Mouse (Mus musculus) cerebellum, adult 2 months (tissue): ENCODE measurements around the gene Lcn8. TPM values are rescaled to one million over a fixed set of nuclear protein-coding genes. Genes with fewer than 3 reads are reported as not detected.

ENCODE experiments used
- DNase-seq, 2 experiments: peaks; one replicate each; pipeline ENCODE4 v3.0.0; 2021
- H3K27ac ChIP-seq: fragments of 200-500 bp; 2 replicates; pipeline ENCODE4 v1.5.1; 2012; ENCODE audit warnings: low read length, control low read depth, inconsistent platforms; ENCODE audit not compliant: insufficient read depth
- H3K27me3 ChIP-seq: fragments of 200-500 bp; 2 replicates; pipeline ENCODE4 v1.6.1; 2012; ENCODE audit warnings: inconsistent platforms, mild to moderate bottlenecking, low read length, moderate library complexity; ENCODE audit not compliant: control insufficient read depth, insufficient read depth
- H3K4me1 ChIP-seq: fragments of 200-500 bp; 2 replicates; pipeline ENCODE4 v1.6.1; 2011; ENCODE audit warnings: low read length; ENCODE audit not compliant: control insufficient read depth, insufficient read depth
- H3K4me3 ChIP-seq: fragments of 200-500 bp; replicated peaks from 2 replicates; pipeline ENCODE3; 2011; ENCODE audit warnings: mild to moderate bottlenecking, low read depth, low read length, control low read depth; ENCODE audit not compliant: insufficient read depth
- CTCF ChIP-seq: fragments of 200-500 bp; IDR thresholded peaks from 2 replicates; pipeline ENCODE4 v1.5.1; 2011; ENCODE audit warnings: low read depth, mild to moderate bottlenecking, control low read depth, low read length, moderate library complexity, borderline replicate concordance; ENCODE audit not compliant: insufficient read depth
- POLR2A ChIP-seq: fragments of 200-500 bp; IDR thresholded peaks from 2 replicates; pipeline ENCODE4 v1.6.1; 2011; ENCODE audit warnings: low read length, control low read depth, borderline replicate concordance; ENCODE audit not compliant: insufficient read depth
- WGBS: fragments of 180-500 bp; shearing (Covaris S2); methylation state at CpG from one replicate; pipeline ENCODE4 v1.1.7; 2018; 5-methylcytosine and 5-hydroxymethylcytosine counted together
- polyA plus RNA-seq: library from polyadenylated mRNA; depleted of rRNA; stranded (reverse); fragments of >200 nt; gene quantifications from 2 replicates; pipeline ENCODE4 v1.2.3, GENCODE M21; 2012; rRNA removed

Gene Lcn8
- polyA plus RNA-seq, result not detected in 2 replicates

DNA sequence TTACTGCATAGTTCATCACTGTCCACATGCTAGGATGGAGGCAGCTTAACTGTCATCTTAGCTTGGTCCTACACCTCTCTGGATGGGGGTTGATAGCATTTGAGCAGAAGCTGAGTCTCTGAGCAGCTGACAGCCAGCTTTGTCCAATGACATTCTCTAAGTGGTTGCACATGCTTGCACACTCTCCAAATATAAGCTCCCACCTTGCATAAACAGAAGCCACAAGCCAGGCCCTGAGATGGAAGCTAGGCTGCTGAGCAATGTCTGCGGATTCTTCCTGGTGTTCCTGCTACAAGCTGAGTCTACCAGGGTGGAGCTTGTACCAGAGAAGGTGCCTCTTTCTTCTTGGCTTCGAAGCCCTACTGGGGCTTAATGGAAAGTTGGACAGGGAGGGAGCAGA is at the start of gene Lcn8:
Gene Lcn8 (plus strand): TSS at position 219 of the 400 bp plus-strand sequence.
- WGBS, result 87% methylated on average over 2 of the region's 2 CpGs
- no peaks in the 10 kb centered on the region for H3K27me3 ChIP-seq
- H3K4me1 ChIP-seq, result peaks cover 5% of the 10 kb centered on the region
- H3K4me3 ChIP-seq, result no peak within 1 kb of the TSS
- DNase-seq, result no peak
- TF ChIP-seq CTCF (no peak), POLR2A (no peak)
- no peak within 1 kb of the TSS for H3K27ac ChIP-seq

DNA sequence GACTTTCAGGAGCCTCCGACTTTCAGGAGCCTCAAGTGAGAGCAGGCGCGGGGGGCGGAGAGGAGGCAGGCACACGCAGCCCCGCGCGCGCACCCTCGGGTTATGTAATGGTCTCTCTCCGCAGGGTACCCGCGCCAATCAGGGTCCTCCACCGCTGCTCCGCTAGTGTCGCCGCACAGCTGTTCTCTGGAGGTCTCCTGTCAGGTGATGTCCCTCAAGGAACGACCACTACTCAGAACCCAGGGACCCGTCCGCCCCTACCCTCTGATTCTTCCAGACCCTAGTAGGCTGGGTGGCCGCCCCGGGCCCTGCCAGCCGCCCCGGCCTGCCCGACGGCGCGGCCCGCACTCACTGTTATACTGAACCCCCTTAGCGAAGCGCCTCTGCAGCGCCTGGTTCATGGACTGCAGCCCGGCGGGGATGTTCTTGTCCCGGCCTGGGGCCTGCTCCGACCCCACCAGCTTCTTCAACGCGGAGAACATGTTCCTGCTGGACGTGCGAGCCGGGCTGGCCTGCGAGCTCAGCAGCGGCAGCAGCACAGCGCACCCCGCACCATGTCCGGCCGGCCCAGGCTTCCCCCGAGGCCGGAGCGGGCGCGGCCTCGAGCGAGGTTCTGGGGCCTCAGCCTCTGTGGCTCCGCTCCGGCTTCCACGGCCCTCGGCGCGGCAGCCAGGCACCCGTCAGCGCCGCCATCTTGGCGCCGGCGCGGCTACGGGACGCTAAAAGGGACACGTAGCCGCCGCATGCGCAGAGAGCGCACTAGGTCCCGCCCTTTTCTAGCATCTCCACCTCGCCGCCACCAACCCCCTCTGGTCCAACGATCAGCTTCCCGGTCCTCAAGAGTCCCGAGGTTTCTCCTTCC is 44.9 kb upstream of the Lcn8 start, which contains the start of gene Rabl6:
Gene Rabl6 (minus strand): TSS at position 761 of the 862 bp plus-strand sequence.
- WGBS, result under 1% methylated on average over 74 of the region's 80 CpGs
- DNase-seq, result peak; percentile 92 to 94
- H3K27ac ChIP-seq, result peak within 1 kb of the TSS; percentile 97

DNA sequence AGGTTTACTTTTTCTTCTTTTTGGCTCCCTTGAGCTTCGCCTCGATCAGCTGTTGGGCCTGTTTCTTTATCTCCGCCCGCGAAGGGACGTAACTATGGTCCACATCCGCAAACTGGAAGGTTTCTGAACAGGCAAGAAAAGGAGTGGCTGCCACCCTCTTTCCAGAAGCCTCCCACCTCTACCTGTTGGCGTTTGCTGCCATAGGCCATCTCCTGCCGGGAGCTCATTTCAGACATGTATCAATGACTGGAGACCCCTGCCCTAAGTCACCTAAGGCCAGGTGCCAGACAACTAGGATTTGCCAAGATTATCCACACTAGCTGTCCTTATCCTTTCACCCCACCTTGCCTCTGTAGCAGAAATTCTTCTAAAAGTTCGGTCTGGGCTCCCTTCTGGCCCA is 44.2 kb upstream of the Lcn8 start:
- Histone ChIP-seq H3K27ac (peak overlapping the region; percentile 15; the same call in 1 of the 2 replicates), H3K4me1 (no peaks in the 10 kb centered on the region; the same call in 1 of the 2 replicates), H3K4me3 (peak overlapping the region; percentile 95), H3K27me3 (no peaks in the 10 kb centered on the region)
- DNase-seq, result peak in 1 of 2 experiments; percentile 45
- TF ChIP-seq CTCF, result no peak
- TF ChIP-seq POLR2A, result no peak
- WGBS, result 63% methylated on average over 10 of the region's 10 CpGs

More for the DNA sequence above, 44.9 kb upstream of the Lcn8 start, which contains the start of gene Rabl6:
- peak within 1 kb of the TSS; percentile 95 for H3K4me3 ChIP-seq
- peaks cover 2% of the 10 kb centered on the region for H3K4me1 ChIP-seq
- H3K27me3 ChIP-seq, result no peaks in the 10 kb centered on the region
- no peak for TF ChIP-seq CTCF
- TF ChIP-seq POLR2A, result peak; percentile 74; the same call in 1 of the 2 replicates

DNA sequence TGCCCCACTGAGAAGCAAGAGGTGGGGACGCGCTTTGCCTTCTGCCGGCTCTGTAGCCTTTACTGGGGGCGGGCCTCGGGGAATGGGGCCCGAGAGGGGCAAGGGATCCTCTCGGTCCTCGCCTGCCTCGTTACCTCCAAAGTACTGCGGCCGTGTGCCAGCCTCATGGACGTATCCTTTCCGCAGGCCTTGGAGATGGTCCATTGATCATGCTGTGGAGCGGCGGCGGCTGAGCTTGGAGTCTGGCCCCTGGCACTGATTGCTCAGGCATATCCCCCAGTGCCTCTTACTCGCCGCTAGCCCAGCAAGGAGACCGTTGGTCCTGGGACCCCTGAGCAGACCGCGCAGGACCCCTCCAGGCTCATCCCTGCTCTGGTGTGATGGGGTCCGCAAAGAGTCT is 36.5 kb upstream of the Lcn8 start:
- H3K27ac ChIP-seq, result no peak overlapping the region
- WGBS, result 3% methylated on average over 22 of the region's 22 CpGs
- DNase-seq, result no peak

DNA sequence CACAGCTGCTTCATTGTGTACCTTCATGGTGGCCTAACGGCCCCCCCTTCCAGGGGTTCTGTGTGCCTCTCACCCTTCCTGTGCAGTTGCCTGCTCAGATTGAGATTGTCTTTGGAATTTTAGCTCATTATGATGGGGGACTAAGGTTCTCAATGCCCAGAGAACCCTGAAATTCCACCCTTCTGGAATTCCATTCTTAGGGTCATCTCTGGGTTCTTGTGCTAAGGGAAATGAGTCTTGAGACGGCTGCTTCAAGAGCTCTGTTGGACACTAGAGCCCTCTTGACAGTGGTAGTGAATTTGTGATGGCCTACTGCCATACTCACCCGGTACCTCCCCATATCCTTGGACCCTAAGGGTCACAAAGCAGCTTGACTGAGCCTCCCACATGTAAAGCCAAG is 35.3 kb upstream of the Lcn8 start, which contains the start of gene Ccdc183:
Gene Ccdc183 (minus strand): TSS at position 101 of the 400 bp plus-strand sequence.
- no peak within 1 kb of the TSS for H3K27ac ChIP-seq
- no peak for DNase-seq
- peaks cover 11% of the 10 kb centered on the region for H3K4me1 ChIP-seq
- H3K4me3 ChIP-seq, result no peak within 1 kb of the TSS
- H3K27me3 ChIP-seq, result no peaks in the 10 kb centered on the region
- WGBS, result 90% methylated on average over 3 of the region's 3 CpGs
- TF ChIP-seq POLR2A (no peak), CTCF (no peak)

More for the DNA sequence above, 36.5 kb upstream of the Lcn8 start:
- H3K27me3 ChIP-seq, result no peaks in the 10 kb centered on the region
- no peak for TF ChIP-seq POLR2A
- TF ChIP-seq CTCF, result no peak
- H3K4me1 ChIP-seq, result peaks cover 11% of the 10 kb centered on the region
- no peak overlapping the region for H3K4me3 ChIP-seq

DNA sequence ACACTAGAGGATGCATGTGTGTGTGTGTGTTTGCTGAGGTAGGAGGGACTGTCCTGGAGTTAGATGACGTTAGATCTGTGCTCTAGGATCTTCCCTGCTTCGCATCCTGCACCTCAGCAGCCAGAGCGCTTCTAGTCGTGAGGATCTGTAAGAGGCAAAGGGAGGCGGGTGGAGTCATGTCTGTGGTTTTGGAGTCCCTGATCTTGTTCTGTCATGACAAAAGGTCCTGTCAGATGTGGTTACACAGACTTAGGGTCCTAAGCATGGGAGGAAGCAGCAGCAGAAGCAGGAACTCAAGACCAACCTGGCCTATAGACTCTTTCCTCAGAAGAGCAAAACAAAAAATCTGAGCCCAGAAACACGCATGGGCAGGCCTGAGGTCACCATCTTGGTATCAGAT is 32.5 kb upstream of the Lcn8 start:
- Histone ChIP-seq H3K27me3 (no peaks in the 10 kb centered on the region), H3K27ac (peak overlapping the region; percentile 25; the same call in 1 of the 2 replicates), H3K4me1 (peaks cover 11% of the 10 kb centered on the region), H3K4me3 (no peak overlapping the region)
- WGBS, result 74% methylated on average over 6 of the region's 6 CpGs
- TF ChIP-seq POLR2A (no peak), CTCF (no peak)
- no peak for DNase-seq

DNA sequence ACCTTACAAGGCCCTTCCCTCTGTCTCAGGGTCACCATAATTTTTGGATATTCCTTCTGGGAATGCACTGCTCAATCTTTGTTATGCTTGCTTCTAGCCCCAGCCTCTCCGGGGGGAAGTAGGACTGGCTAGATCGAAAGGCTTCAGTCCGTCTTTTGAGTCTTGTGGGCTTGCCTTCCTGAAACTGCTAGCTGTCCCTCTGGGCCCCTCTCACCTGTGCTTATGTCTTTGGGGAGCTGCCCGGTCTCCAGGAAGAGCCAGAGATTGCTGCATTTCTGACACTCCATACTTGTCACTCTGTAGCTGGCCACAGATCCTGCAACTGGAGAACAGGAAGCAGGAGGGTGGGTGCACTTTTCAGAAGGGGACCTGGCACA is 32.1 kb upstream of the Lcn8 start:
- DNase-seq, result no peak
- peak overlapping the region; percentile 25 for H3K27ac ChIP-seq
- 19% methylated on average over 4 of the region's 4 CpGs for WGBS
- peaks cover 11% of the 10 kb centered on the region for H3K4me1 ChIP-seq
- H3K4me3 ChIP-seq, result peak overlapping the region; percentile 86
- no peaks in the 10 kb centered on the region for H3K27me3 ChIP-seq
- TF ChIP-seq CTCF (no peak), POLR2A (no peak)
